Mouse (Mus musculus) erythroblast, embryonic 14.5 days (primary cell): Measurements from ENCODE around the gene Lrrtm4.

Experiments used
- GATA1 ChIP-seq: IDR thresholded peaks from 2 replicates; pipeline ENCODE4 v1.6.1; 2012; ENCODE audit warnings: low read length, inconsistent platforms, mixed read lengths
- TAL1 ChIP-seq: IDR thresholded peaks from 3 replicates; pipeline ENCODE4 v1.6.1; 2012; ENCODE audit warnings: low read length, inconsistent platforms, mixed read lengths

GRCm38 (mm10) chr6:80440135-80440534 is 421.5 kb downstream of the Lrrtm4 start:
- TF ChIP-seq GATA1 (no peak), TAL1 (no peak)
